Mouse (Mus musculus): Measurements from ENCODE around the gene Tbc1d5. TPM values are rescaled to one million over a fixed set of nuclear protein-coding genes. Genes with fewer than 3 reads are reported as not detected.

The Tbc1d5 gene
- polyA plus RNA-seq, 1 experiment = 16.4 TPM

GRCm38 (mm10) chr17:51209565-51209964, 30.4 kb upstream of the Tbc1d5 start:
- Histone ChIP-seq H3K27me3 (ENCODE audit: control insufficient read depth, insufficient read depth, low read length, poor library complexity, severe bottlenecking) (no peaks in the 10 kb centered on the region), H3K4me1 (ENCODE audit: control insufficient read depth, insufficient read depth, low read length) (no peaks in the 10 kb centered on the region), H3K9me3 (replicated peaks; ENCODE audit: control insufficient read depth, insufficient read depth, low read length, poor library complexity, severe bottlenecking) (no peaks in the 10 kb centered on the region), H3K36me3 (ENCODE audit: control insufficient read depth, insufficient read depth, low read length, poor library complexity, severe bottlenecking) (no peaks in the 10 kb centered on the region), H3K4me3 (ENCODE audit: low read depth, low read length) (no peak overlapping the region), H3K9ac (ENCODE audit: low read depth, poor library complexity, severe bottlenecking) (no peak overlapping the region), H3K27ac (ENCODE audit: insufficient read depth, low read length) (no peak overlapping the region)
- TF ChIP-seq CTCF (IDR thresholded peaks at IDR 0.05; ENCODE audit: low read depth, low read length) = no peak
- TF ChIP-seq POLR2A (IDR thresholded peaks at IDR 0.05; ENCODE audit: insufficient read depth, low read length) = no peak
- TF ChIP-seq EP300 (IDR thresholded peaks at IDR 0.05; ENCODE audit: insufficient read depth, low read depth, low read length) = no peak

- H3K27ac ChIP-seq (ENCODE audit: insufficient read depth, low read length) = no peak overlapping the region
- H3K4me3 ChIP-seq (ENCODE audit: low read depth, low read length) = no peak overlapping the region
- no peaks in the 10 kb centered on the region for H3K36me3 ChIP-seq (ENCODE audit: control insufficient read depth, insufficient read depth, low read length, poor library complexity, severe bottlenecking)
- TF ChIP-seq POLR2A (IDR thresholded peaks at IDR 0.05; ENCODE audit: insufficient read depth, low read length) (no peak), EP300 (IDR thresholded peaks at IDR 0.05; ENCODE audit: insufficient read depth, low read depth, low read length) (no peak), CTCF (IDR thresholded peaks at IDR 0.05; ENCODE audit: low read depth, low read length) (no peak)
- H3K9me3 ChIP-seq (replicated peaks; ENCODE audit: control insufficient read depth, insufficient read depth, low read length, poor library complexity, severe bottlenecking) = no peaks in the 10 kb centered on the region
- H3K27me3 ChIP-seq (ENCODE audit: control insufficient read depth, insufficient read depth, low read length, poor library complexity, severe bottlenecking) = no peaks in the 10 kb centered on the region
- no peaks in the 10 kb centered on the region for H3K4me1 ChIP-seq (ENCODE audit: control insufficient read depth, insufficient read depth, low read length)
- H3K9ac ChIP-seq (ENCODE audit: low read depth, poor library complexity, severe bottlenecking) = no peak overlapping the region
These were observed 25.5 kb upstream of the Tbc1d5 start for GRCm38 (mm10) chr17:51204643-51205042.

GRCm38 (mm10) chr17:51195561-51195960, 16.4 kb upstream of the Tbc1d5 start:
- H3K9me3 ChIP-seq (replicated peaks; ENCODE audit: control insufficient read depth, insufficient read depth, low read length, poor library complexity, severe bottlenecking) = no peaks in the 10 kb centered on the region
- H3K4me3 ChIP-seq (ENCODE audit: low read depth, low read length) = no peak overlapping the region
- H3K27ac ChIP-seq (ENCODE audit: insufficient read depth, low read length) = no peak overlapping the region
- no peaks in the 10 kb centered on the region for H3K36me3 ChIP-seq (ENCODE audit: control insufficient read depth, insufficient read depth, low read length, poor library complexity, severe bottlenecking)
- H3K27me3 ChIP-seq (ENCODE audit: control insufficient read depth, insufficient read depth, low read length, poor library complexity, severe bottlenecking) = no peaks in the 10 kb centered on the region
- H3K9ac ChIP-seq (ENCODE audit: low read depth, poor library complexity, severe bottlenecking) = no peak overlapping the region
- H3K4me1 ChIP-seq (ENCODE audit: control insufficient read depth, insufficient read depth, low read length) = no peaks in the 10 kb centered on the region
- no peak for TF ChIP-seq CTCF (IDR thresholded peaks at IDR 0.05; ENCODE audit: low read depth, low read length)
- no peak for TF ChIP-seq EP300 (IDR thresholded peaks at IDR 0.05; ENCODE audit: insufficient read depth, low read depth, low read length)
- TF ChIP-seq POLR2A (IDR thresholded peaks at IDR 0.05; ENCODE audit: insufficient read depth, low read length) = no peak

GRCm38 (mm10) chr17:51194787-51195186, 15.6 kb upstream of the Tbc1d5 start:
- H3K4me3 ChIP-seq (ENCODE audit: low read depth, low read length) = no peak overlapping the region
- no peaks in the 10 kb centered on the region for H3K4me1 ChIP-seq (ENCODE audit: control insufficient read depth, insufficient read depth, low read length)
- no peak overlapping the region for H3K27ac ChIP-seq (ENCODE audit: insufficient read depth, low read length)
- no peaks in the 10 kb centered on the region for H3K27me3 ChIP-seq (ENCODE audit: control insufficient read depth, insufficient read depth, low read length, poor library complexity, severe bottlenecking)
- TF ChIP-seq CTCF (IDR thresholded peaks at IDR 0.05; ENCODE audit: low read depth, low read length) = no peak
- no peak for TF ChIP-seq EP300 (IDR thresholded peaks at IDR 0.05; ENCODE audit: insufficient read depth, low read depth, low read length)
- no peaks in the 10 kb centered on the region for H3K9me3 ChIP-seq (replicated peaks; ENCODE audit: control insufficient read depth, insufficient read depth, low read length, poor library complexity, severe bottlenecking)
- no peaks in the 10 kb centered on the region for H3K36me3 ChIP-seq (ENCODE audit: control insufficient read depth, insufficient read depth, low read length, poor library complexity, severe bottlenecking)
- H3K9ac ChIP-seq (ENCODE audit: low read depth, poor library complexity, severe bottlenecking) = no peak overlapping the region

- Histone ChIP-seq H3K9ac (ENCODE audit: low read depth, poor library complexity, severe bottlenecking) (no peak overlapping the region), H3K27ac (ENCODE audit: insufficient read depth, low read length) (no peak overlapping the region), H3K9me3 (replicated peaks; ENCODE audit: control insufficient read depth, insufficient read depth, low read length, poor library complexity, severe bottlenecking) (no peaks in the 10 kb centered on the region), H3K4me3 (ENCODE audit: low read depth, low read length) (no peak overlapping the region), H3K4me1 (ENCODE audit: control insufficient read depth, insufficient read depth, low read length) (no peaks in the 10 kb centered on the region), H3K27me3 (ENCODE audit: control insufficient read depth, insufficient read depth, low read length, poor library complexity, severe bottlenecking) (no peaks in the 10 kb centered on the region), H3K36me3 (ENCODE audit: control insufficient read depth, insufficient read depth, low read length, poor library complexity, severe bottlenecking) (no peaks in the 10 kb centered on the region)
- TF ChIP-seq CTCF (IDR thresholded peaks at IDR 0.05; ENCODE audit: low read depth, low read length) = no peak
- no peak for TF ChIP-seq EP300 (IDR thresholded peaks at IDR 0.05; ENCODE audit: insufficient read depth, low read depth, low read length)
- no peak for TF ChIP-seq POLR2A (IDR thresholded peaks at IDR 0.05; ENCODE audit: insufficient read depth, low read length)
These were observed 12.2 kb upstream of the Tbc1d5 start for GRCm38 (mm10) chr17:51191381-51191780.

GRCm38 (mm10) chr17:51182715-51183114, 3.6 kb upstream of the Tbc1d5 start:
- Histone ChIP-seq H3K36me3 (ENCODE audit: control insufficient read depth, insufficient read depth, low read length, poor library complexity, severe bottlenecking) (no peaks in the 10 kb centered on the region), H3K9ac (ENCODE audit: low read depth, poor library complexity, severe bottlenecking) (no peak overlapping the region), H3K27me3 (ENCODE audit: control insufficient read depth, insufficient read depth, low read length, poor library complexity, severe bottlenecking) (no peaks in the 10 kb centered on the region; the same call in 1 of the 2 replicates), H3K4me3 (ENCODE audit: low read depth, low read length) (no peak overlapping the region), H3K9me3 (replicated peaks; ENCODE audit: control insufficient read depth, insufficient read depth, low read length, poor library complexity, severe bottlenecking) (no peaks in the 10 kb centered on the region), H3K27ac (ENCODE audit: insufficient read depth, low read length) (no peak overlapping the region), H3K4me1 (ENCODE audit: control insufficient read depth, insufficient read depth, low read length) (no peaks in the 10 kb centered on the region)
- TF ChIP-seq EP300 (IDR thresholded peaks at IDR 0.05; ENCODE audit: insufficient read depth, low read depth, low read length) (no peak), POLR2A (IDR thresholded peaks at IDR 0.05; ENCODE audit: insufficient read depth, low read length) (no peak), CTCF (IDR thresholded peaks at IDR 0.05; ENCODE audit: low read depth, low read length) (no peak)

Measured in ES-Bruce4 (cell line).